14 mouse cellular contexts compared by ENCODE assay signal in the genomic region with DNA sequence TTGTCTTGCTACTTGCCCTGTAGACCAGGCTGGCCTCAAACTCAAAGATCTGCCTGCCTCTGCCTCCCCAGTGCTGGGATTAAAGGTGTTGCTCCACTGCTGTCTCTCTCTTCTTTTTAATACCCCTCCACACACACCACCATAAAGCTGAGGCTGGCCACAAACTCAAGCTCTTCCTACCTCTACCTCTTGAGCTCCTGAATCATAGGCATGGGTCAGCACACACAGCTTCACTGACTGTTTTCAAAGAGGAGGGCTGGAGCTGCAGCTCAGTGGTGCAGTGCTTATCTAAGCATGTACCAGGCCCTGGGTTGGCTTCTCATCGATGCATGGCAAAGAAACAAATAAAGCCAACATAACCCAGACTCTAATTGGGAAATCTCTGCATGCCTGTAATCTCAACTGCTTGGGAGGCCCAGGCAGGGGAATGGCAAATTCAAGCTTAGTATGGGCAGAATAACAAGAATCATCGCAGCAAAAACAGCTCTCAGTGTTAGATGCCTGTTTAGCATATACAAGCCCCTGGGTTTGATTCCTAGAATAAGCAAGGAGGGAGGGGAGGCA. TPM values are rescaled to one million over a fixed set of nuclear protein-coding genes. Genes with fewer than 3 reads are reported as not detected.
A peak's percentile ranks its signal among the peaks of the same experiment; 100 is the strongest.
DNase-seq lines count a peak whose midpoint lies in the region; ATAC-seq and TF ChIP-seq lines count a peak whose summit lies in the region.
"Had no signal": no experiment of that assay in that cellular context is flagged by ENCODE, and none has a peak within 500 bp of the region (broad histone marks: within the 10 kb centered on the region; RNA-seq: fewer than 3 reads in every experiment).

No protein-coding gene starts in this region.

- no peak overlapping the region for H3K4me3 ChIP-seq in forebrain, embryonic 15.5 days
- H3K4me3 ChIP-seq in forebrain, embryonic 16.5 days (replicated peaks; ENCODE audit: low read length), result no peak overlapping the region
- H3K4me3 ChIP-seq in hindbrain, embryonic 14.5 days (replicated peaks; ENCODE audit: low read length), result no peak overlapping the region
- H3K4me3 ChIP-seq in hindbrain, embryonic 12.5 days, result no peak overlapping the region
- H3K4me3 ChIP-seq in midbrain, embryonic 10.5 days, result no peak overlapping the region
- no peak overlapping the region for H3K4me3 ChIP-seq in midbrain, postnatal 0 days (ENCODE audit: low read depth, low read length)
- no peak overlapping the region for H3K4me3 ChIP-seq in neural tube, embryonic 14.5 days (ENCODE audit: low read depth, low read length)
- H3K4me3 ChIP-seq: left cerebral cortex, adult 2 months; liver, embryonic 15.5 days; midbrain, embryonic 12.5 days had no signal

- no peak overlapping the region for H3K9ac ChIP-seq in forebrain, embryonic 15.5 days (replicated peaks)
- H3K9ac ChIP-seq in forebrain, embryonic 16.5 days (replicated peaks; ENCODE audit: low read depth, low read length), result no peak overlapping the region
- H3K9ac ChIP-seq in hindbrain, embryonic 14.5 days, result no peak overlapping the region
- no peak overlapping the region for H3K9ac ChIP-seq in hindbrain, embryonic 12.5 days
- no peak overlapping the region for H3K9ac ChIP-seq in midbrain, postnatal 0 days (replicated peaks; ENCODE audit: low read length, poor library complexity, severe bottlenecking)
- H3K9ac ChIP-seq in neural tube, embryonic 14.5 days (replicated peaks; ENCODE audit: low read depth, low read length), result no peak overlapping the region
- H3K9ac ChIP-seq: liver, embryonic 15.5 days; midbrain, embryonic 12.5 days had no signal

- no peaks in the 10 kb centered on the region for H3K27me3 ChIP-seq in forebrain, embryonic 15.5 days
- no peaks in the 10 kb centered on the region for H3K27me3 ChIP-seq in forebrain, embryonic 16.5 days (replicated peaks; ENCODE audit: control insufficient read depth, insufficient read depth, low read length)
- H3K27me3 ChIP-seq in hindbrain, embryonic 14.5 days (ENCODE audit: control insufficient read depth, insufficient read depth, low read length), result no peaks in the 10 kb centered on the region
- H3K27me3 ChIP-seq in hindbrain, embryonic 12.5 days, result no peaks in the 10 kb centered on the region
- H3K27me3 ChIP-seq in midbrain, embryonic 10.5 days (ENCODE audit: low read depth, poor library complexity, severe bottlenecking), result no peaks in the 10 kb centered on the region
- no peaks in the 10 kb centered on the region for H3K27me3 ChIP-seq in midbrain, postnatal 0 days (ENCODE audit: insufficient read depth, low read length)
- H3K27me3 ChIP-seq in neural tube, embryonic 14.5 days (ENCODE audit: control insufficient read depth, insufficient read depth, low read length), result no peaks in the 10 kb centered on the region
- H3K27me3 ChIP-seq: liver, embryonic 15.5 days; midbrain, embryonic 12.5 days had no signal

- TF ChIP-seq CTCF in midbrain, postnatal 0 days (IDR thresholded peaks at IDR 0.05), result no peak

- 67% methylated on average over 2 of the region's 2 CpGs for whole genome bisulfite sequencing in forebrain, embryonic 15.5 days
- WGBS in forebrain, embryonic 16.5 days, result 58% methylated on average over 2 of the region's 2 CpGs
- WGBS in hindbrain, embryonic 14.5 days, result 62% methylated on average over 2 of the region's 2 CpGs
- WGBS in hindbrain, embryonic 12.5 days, result 81% methylated on average over 2 of the region's 2 CpGs
- 95% methylated on average over 2 of the region's 2 CpGs for WGBS in midbrain, embryonic 10.5 days
- 44% methylated on average over 2 of the region's 2 CpGs for WGBS in midbrain, postnatal 0 days
- 80% methylated on average over 2 of the region's 2 CpGs for WGBS in neural tube, embryonic 14.5 days

- H3K4me2 ChIP-seq in forebrain, embryonic 15.5 days (replicated peaks), result no peak overlapping the region
- H3K4me2 ChIP-seq in forebrain, embryonic 16.5 days (ENCODE audit: low read length), result no peak overlapping the region
- no peak overlapping the region for H3K4me2 ChIP-seq in hindbrain, embryonic 14.5 days (replicated peaks)
- H3K4me2 ChIP-seq in hindbrain, embryonic 12.5 days (replicated peaks), result no peak overlapping the region
- H3K4me2 ChIP-seq in midbrain, postnatal 0 days (ENCODE audit: low read depth, low read length, poor library complexity, severe bottlenecking), result no peak overlapping the region
- no peak overlapping the region for H3K4me2 ChIP-seq in neural tube, embryonic 14.5 days (ENCODE audit: low read depth, low read length)
- H3K4me2 ChIP-seq: liver, embryonic 15.5 days; midbrain, embryonic 12.5 days had no signal

- no peak for ATAC-seq in forebrain, embryonic 15.5 days (replicated peaks)
- ATAC-seq in forebrain, embryonic 16.5 days, result no peak
- ATAC-seq in hindbrain, embryonic 14.5 days (ENCODE audit: low FRiP score), result no peak
- no peak for ATAC-seq in hindbrain, embryonic 12.5 days (ENCODE audit: low FRiP score)
- no peak for ATAC-seq in midbrain, postnatal 0 days (ENCODE audit: low FRiP score)
- ATAC-seq in neural tube, embryonic 14.5 days (ENCODE audit: low read depth), result no peak

- H3K36me3 ChIP-seq in forebrain, embryonic 15.5 days, result no peaks in the 10 kb centered on the region
- H3K36me3 ChIP-seq in forebrain, embryonic 16.5 days (ENCODE audit: control insufficient read depth, insufficient read depth), result no peaks in the 10 kb centered on the region
- no peaks in the 10 kb centered on the region for H3K36me3 ChIP-seq in hindbrain, embryonic 14.5 days (replicated peaks; ENCODE audit: control insufficient read depth, insufficient read depth)
- no peaks in the 10 kb centered on the region for H3K36me3 ChIP-seq in hindbrain, embryonic 12.5 days
- H3K36me3 ChIP-seq in midbrain, embryonic 10.5 days, result no peaks in the 10 kb centered on the region
- no peaks in the 10 kb centered on the region for H3K36me3 ChIP-seq in midbrain, postnatal 0 days (ENCODE audit: insufficient read depth, low read length)
- H3K36me3 ChIP-seq in neural tube, embryonic 14.5 days (ENCODE audit: control insufficient read depth, insufficient read depth, low read length), result no peaks in the 10 kb centered on the region
- H3K36me3 ChIP-seq: liver, embryonic 15.5 days; midbrain, embryonic 12.5 days had no signal

- H3K4me1 ChIP-seq in forebrain, embryonic 15.5 days, result peaks cover 28% of the 10 kb centered on the region
- peaks cover 24% of the 10 kb centered on the region for H3K4me1 ChIP-seq in forebrain, embryonic 16.5 days (replicated peaks; ENCODE audit: control insufficient read depth, insufficient read depth, low read length)
- peaks cover 22% of the 10 kb centered on the region for H3K4me1 ChIP-seq in hindbrain, embryonic 14.5 days (replicated peaks; ENCODE audit: control insufficient read depth, insufficient read depth, low read length)
- H3K4me1 ChIP-seq in hindbrain, embryonic 12.5 days, result peaks cover 23% of the 10 kb centered on the region
- peaks cover 28% of the 10 kb centered on the region for H3K4me1 ChIP-seq in midbrain, embryonic 10.5 days
- peaks cover 10% of the 10 kb centered on the region; the same call in 1 of the 2 replicates for H3K4me1 ChIP-seq in midbrain, postnatal 0 days (ENCODE audit: insufficient read depth, low read length)
- peaks cover 15% of the 10 kb centered on the region; the same call in 1 of the 2 replicates for H3K4me1 ChIP-seq in neural tube, embryonic 14.5 days (ENCODE audit: control insufficient read depth, insufficient read depth, low read length)

- DNase-seq in hindbrain, embryonic 14.5 days (ENCODE audit: low spot score), result no peak
- no peak for DNase-seq in midbrain, embryonic 10.5 days (ENCODE audit: low spot score)
- no peak for DNase-seq in midbrain, postnatal 0 days (ENCODE audit: low spot score)
- DNase-seq in right cerebral cortex, adult 18-20 months, result no peak
- DNase-seq: cerebellum, postnatal 25 days; kidney, adult 8-10 months had no signal

- H3K27ac ChIP-seq in forebrain, embryonic 15.5 days (replicated peaks), result 0 out of 2 replicates have a peak overlapping the region, but pooled peaks have one; percentile 18
- no peak overlapping the region for H3K27ac ChIP-seq in forebrain, embryonic 16.5 days (ENCODE audit: low read length)
- peak overlapping the region; percentile 44; the same call in 1 of the 2 replicates for H3K27ac ChIP-seq in hindbrain, embryonic 14.5 days
- no peak overlapping the region for H3K27ac ChIP-seq in hindbrain, embryonic 12.5 days
- H3K27ac ChIP-seq in midbrain, embryonic 10.5 days (replicated peaks), result peak overlapping the region; percentile 29; the same call in 1 of the 2 replicates
- no peak overlapping the region for H3K27ac ChIP-seq in midbrain, postnatal 0 days (ENCODE audit: low read depth, low read length)
- H3K27ac ChIP-seq in neural tube, embryonic 14.5 days (ENCODE audit: low read depth, low read length), result 0 out of 2 replicates have a peak overlapping the region, but pooled peaks have one; percentile 28
- H3K27ac ChIP-seq: liver, embryonic 15.5 days; midbrain, embryonic 12.5 days had no signal

- no peaks in the 10 kb centered on the region for H3K9me3 ChIP-seq in forebrain, embryonic 15.5 days
- H3K9me3 ChIP-seq in forebrain, embryonic 16.5 days (ENCODE audit: control insufficient read depth, low read length), result no peaks in the 10 kb centered on the region
- no peaks in the 10 kb centered on the region for H3K9me3 ChIP-seq in hindbrain, embryonic 14.5 days (ENCODE audit: control insufficient read depth, low read length)
- H3K9me3 ChIP-seq in hindbrain, embryonic 12.5 days (replicated peaks), result no peaks in the 10 kb centered on the region
- H3K9me3 ChIP-seq in midbrain, embryonic 10.5 days (replicated peaks), result no peaks in the 10 kb centered on the region
- H3K9me3 ChIP-seq in midbrain, postnatal 0 days (ENCODE audit: low read length), result no peaks in the 10 kb centered on the region
- H3K9me3 ChIP-seq in neural tube, embryonic 14.5 days (ENCODE audit: control insufficient read depth, low read length), result no peaks in the 10 kb centered on the region
- H3K9me3 ChIP-seq: liver, embryonic 15.5 days; midbrain, embryonic 12.5 days had no signal

RNA-seq across cellular contexts. Expression of gene Sh2d6, which starts 11.6 kb away (rescaled TPM):
- polyA plus RNA-seq in forebrain, embryonic 15.5 days (2015; fragmentation: Nextera tagmentation; extraction: Ambion mirVana), result 0.37 and 0.55 TPM in 2 replicates
- polyA plus RNA-seq in forebrain, embryonic 16.5 days (2015; fragmentation: Nextera tagmentation; extraction: Ambion mirVana), result 0.39 and 0.52 TPM in 2 replicates
- polyA plus RNA-seq in hindbrain, embryonic 14.5 days (2014; fragmentation: Nextera tagmentation; extraction: Ambion mirVana), result 0.24 and 0.82 TPM in 2 replicates
- 0.62 and 0.82 TPM in 2 replicates for polyA plus RNA-seq in hindbrain, embryonic 12.5 days (2016; fragmentation: Nextera tagmentation; extraction: Ambion mirVana)
- polyA plus RNA-seq in midbrain, embryonic 10.5 days (2016; fragmentation: Nextera tagmentation; extraction: Ambion mirVana), result 0.23 and 0.39 TPM in 2 replicates
- 0.28 TPM in 1 of 2 replicates, not detected in the other for total RNA-seq in midbrain, postnatal 0 days (2014; rRNA removed)
- polyA plus RNA-seq in midbrain, postnatal 0 days (2015; fragmentation: Nextera tagmentation; extraction: Ambion mirVana), result 0.25 and 0.48 TPM in 2 replicates
- polyA plus RNA-seq in neural tube, embryonic 14.5 days (2014; fragmentation: Nextera tagmentation; extraction: Ambion mirVana), result 0.22 and 1.2 TPM in 2 replicates
- total RNA-seq: ES-E14 had no signal
- polyA plus RNA-seq: liver, embryonic 15.5 days had no signal

RNA-seq across cellular contexts. Expression of gene Capg, which starts 34.2 kb away (rescaled TPM):
- polyA plus RNA-seq in forebrain, embryonic 15.5 days (2015; fragmentation: Nextera tagmentation; extraction: Ambion mirVana), result 3.5 and 4.8 TPM in 2 replicates
- polyA plus RNA-seq in forebrain, embryonic 16.5 days (2015; fragmentation: Nextera tagmentation; extraction: Ambion mirVana), result 4.9 and 5.4 TPM in 2 replicates
- polyA plus RNA-seq in hindbrain, embryonic 14.5 days (2014; fragmentation: Nextera tagmentation; extraction: Ambion mirVana), result 8.1 and 10.3 TPM in 2 replicates
- 10.6 and 15.0 TPM in 2 replicates for polyA plus RNA-seq in hindbrain, embryonic 12.5 days (2016; fragmentation: Nextera tagmentation; extraction: Ambion mirVana)
- 9.7 and 11.1 TPM in 2 replicates for polyA plus RNA-seq in midbrain, embryonic 10.5 days (2016; fragmentation: Nextera tagmentation; extraction: Ambion mirVana)
- 6.7 and 12.2 TPM in 2 replicates for total RNA-seq in midbrain, postnatal 0 days (2014; rRNA removed)
- polyA plus RNA-seq in midbrain, postnatal 0 days (2015; fragmentation: Nextera tagmentation; extraction: Ambion mirVana), result 6.3 and 8.0 TPM in 2 replicates
- 3.4 and 9.0 TPM in 2 replicates for polyA plus RNA-seq in neural tube, embryonic 14.5 days (2014; fragmentation: Nextera tagmentation; extraction: Ambion mirVana)

Comparison
In these comparisons a context has a peak if more than half of its experiments do, and no peak if none do; other contexts are left out.
1. H3K27ac ChIP-seq: peak in forebrain, embryonic 15.5 days (single experiment), hindbrain, embryonic 14.5 days (single experiment), midbrain, embryonic 10.5 days (single experiment) and neural tube, embryonic 14.5 days (single experiment); none in forebrain, embryonic 16.5 days (single experiment), hindbrain, embryonic 12.5 days (single experiment) and midbrain, postnatal 0 days (single experiment).